9 mouse cellular contexts compared by ENCODE assay signal in the genomic region with DNA sequence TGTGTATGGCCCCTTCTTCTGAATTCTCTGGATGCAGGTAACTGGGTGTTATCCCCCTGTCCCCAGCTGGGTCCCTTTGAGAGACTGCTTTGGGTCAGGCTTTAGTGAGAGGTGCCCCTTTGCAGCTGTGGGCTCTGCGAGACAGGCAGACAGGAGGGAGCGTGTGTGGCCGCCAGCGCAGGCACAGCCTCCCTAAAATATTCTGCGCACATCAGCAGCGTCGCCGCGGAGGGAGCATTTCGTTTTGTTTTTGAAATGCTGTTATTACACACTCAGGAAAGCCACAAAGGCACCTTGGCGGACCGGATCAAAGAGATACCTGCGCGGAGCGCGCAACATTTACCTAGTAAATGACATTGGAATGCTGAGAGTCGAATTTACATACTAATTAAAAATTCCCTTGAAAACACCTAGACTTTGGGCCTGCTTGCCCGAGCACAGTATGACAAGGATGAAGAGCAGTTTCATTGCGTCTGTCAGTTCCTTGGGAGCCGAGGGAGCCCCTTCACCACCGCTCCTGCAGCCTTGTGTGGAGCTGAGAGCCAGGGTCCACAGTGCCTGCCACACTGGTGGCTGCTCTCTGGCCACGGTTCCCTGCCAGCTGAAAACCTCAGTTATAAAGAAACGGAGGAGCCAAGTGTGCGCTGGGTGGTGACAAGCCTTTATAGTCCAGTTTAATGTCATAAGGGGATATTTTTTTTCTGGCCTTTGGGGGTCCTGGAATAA.
DNase-seq lines count a peak whose midpoint lies in the region; ATAC-seq and TF ChIP-seq lines count a peak whose summit lies in the region.
"Had no signal": no experiment of that assay in that cellular context is flagged by ENCODE, and none has a peak within 500 bp of the region (broad histone marks: within the 10 kb centered on the region; RNA-seq: fewer than 3 reads in every experiment).

No protein-coding gene starts in this region.

- no peak overlapping the region for H3K4me3 ChIP-seq in kidney, embryonic 14.5 days (ENCODE audit: low read length)
- peak overlapping the region; percentile 21; the same call in 1 of the 2 replicates for H3K4me3 ChIP-seq in embryonic facial prominence, embryonic 10.5 days
- peak overlapping the region; percentile 17; the same call in 1 of the 2 replicates for H3K4me3 ChIP-seq in forebrain, postnatal 0 days (ENCODE audit: low read depth, low read length)
- peak overlapping the region; percentile 27 for H3K4me3 ChIP-seq in midbrain, embryonic 13.5 days (replicated peaks)
- H3K4me3 ChIP-seq in stomach, postnatal 0 days (ENCODE audit: low read depth, low read length), result no peak overlapping the region

- H3K9me3 ChIP-seq in kidney, embryonic 14.5 days (ENCODE audit: control insufficient read depth, low read length), result no peaks in the 10 kb centered on the region
- H3K9me3 ChIP-seq in embryonic facial prominence, embryonic 10.5 days, result no peaks in the 10 kb centered on the region
- no peaks in the 10 kb centered on the region for H3K9me3 ChIP-seq in forebrain, postnatal 0 days (ENCODE audit: low read length)
- no peaks in the 10 kb centered on the region for H3K9me3 ChIP-seq in midbrain, embryonic 13.5 days
- H3K9me3 ChIP-seq in stomach, postnatal 0 days (ENCODE audit: control insufficient read depth, low read length), result no peaks in the 10 kb centered on the region

- H3K27me3 ChIP-seq in kidney, embryonic 14.5 days (ENCODE audit: control insufficient read depth, insufficient read depth, low read length), result peaks cover 18% of the 10 kb centered on the region
- H3K27me3 ChIP-seq in embryonic facial prominence, embryonic 10.5 days (replicated peaks; ENCODE audit: low read depth, poor library complexity, severe bottlenecking), result peaks cover 45% of the 10 kb centered on the region
- no peaks in the 10 kb centered on the region for H3K27me3 ChIP-seq in forebrain, postnatal 0 days (ENCODE audit: insufficient read depth, low read length)
- peaks cover 9% of the 10 kb centered on the region; the same call in 1 of the 2 replicates for H3K27me3 ChIP-seq in midbrain, embryonic 13.5 days
- H3K27me3 ChIP-seq in stomach, postnatal 0 days (ENCODE audit: control insufficient read depth, insufficient read depth, low read length), result no peaks in the 10 kb centered on the region

- H3K27ac ChIP-seq in kidney, embryonic 14.5 days (ENCODE audit: low read depth, low read length), result no peak overlapping the region
- no peak overlapping the region for H3K27ac ChIP-seq in embryonic facial prominence, embryonic 10.5 days (replicated peaks)
- H3K27ac ChIP-seq in forebrain, postnatal 0 days (ENCODE audit: low read depth, low read length), result no peak overlapping the region
- no peak overlapping the region for H3K27ac ChIP-seq in midbrain, embryonic 13.5 days
- no peak overlapping the region for H3K27ac ChIP-seq in stomach, postnatal 0 days (replicated peaks)

- DNase-seq in kidney, adult 9 months, result no peak
- DNase-seq in embryonic facial prominence, embryonic 10.5 days (ENCODE audit: low spot score), result no peak
- DNase-seq in forebrain, postnatal 0 days, result peak; percentile 35
- DNase-seq in cerebellum, adult 8-10 months, result no peak
- DNase-seq in stomach, postnatal 0 days (ENCODE audit: low spot score), result no peak
- DNase-seq: adrenal gland, postnatal 14 days had no signal

- TF ChIP-seq CTCF in forebrain, postnatal 0 days (IDR thresholded peaks at IDR 0.05; ENCODE audit: low read depth), result no peak
- no peak for TF ChIP-seq CTCF in stomach, postnatal 0 days (IDR thresholded peaks at IDR 0.05; ENCODE audit: low read depth)

- 0 out of 2 replicates have a peak, but pooled peaks cover 2% of the 10 kb centered on the region for H3K4me1 ChIP-seq in kidney, embryonic 14.5 days (ENCODE audit: control insufficient read depth, insufficient read depth, low read length)
- peaks cover 26% of the 10 kb centered on the region for H3K4me1 ChIP-seq in embryonic facial prominence, embryonic 10.5 days
- H3K4me1 ChIP-seq in forebrain, postnatal 0 days (ENCODE audit: insufficient read depth), result no peaks in the 10 kb centered on the region
- H3K4me1 ChIP-seq in midbrain, embryonic 13.5 days (replicated peaks), result peaks cover 18% of the 10 kb centered on the region
- no peaks in the 10 kb centered on the region for H3K4me1 ChIP-seq in stomach, postnatal 0 days (replicated peaks; ENCODE audit: control insufficient read depth, insufficient read depth)

- no peak for ATAC-seq in kidney, embryonic 14.5 days (ENCODE audit: low FRiP score, low TSS enrichment)
- peak; percentile 70 for ATAC-seq in forebrain, postnatal 0 days
- ATAC-seq in midbrain, embryonic 13.5 days, result peak; percentile 72
- no peak for ATAC-seq in stomach, postnatal 0 days (ENCODE audit: low FRiP score, low TSS enrichment)

- TF ChIP-seq EP300 in stomach, postnatal 0 days (optimal IDR thresholded peaks at IDR 0.05), result no peak

- 9% methylated on average over 24 of the region's 24 CpGs for WGBS in kidney, embryonic 14.5 days
- WGBS in embryonic facial prominence, embryonic 10.5 days, result 18% methylated on average over 24 of the region's 24 CpGs
- 8% methylated on average over 24 of the region's 24 CpGs for WGBS in forebrain, postnatal 0 days
- WGBS in midbrain, embryonic 13.5 days, result 13% methylated on average over 24 of the region's 24 CpGs
- WGBS in stomach, postnatal 0 days, result 21% methylated on average over 24 of the region's 24 CpGs

- no peak overlapping the region for H3K9ac ChIP-seq in kidney, embryonic 14.5 days (ENCODE audit: low read depth, low read length)
- peak overlapping the region; percentile 10; the same call in 1 of the 2 replicates for H3K9ac ChIP-seq in forebrain, postnatal 0 days
- peak overlapping the region; percentile 46; the same call in 1 of the 2 replicates for H3K9ac ChIP-seq in midbrain, embryonic 13.5 days (replicated peaks)
- no peak overlapping the region for H3K9ac ChIP-seq in stomach, postnatal 0 days (ENCODE audit: low read length)

- H3K36me3 ChIP-seq in kidney, embryonic 14.5 days (ENCODE audit: control insufficient read depth, insufficient read depth, low read length), result no peaks in the 10 kb centered on the region
- no peaks in the 10 kb centered on the region for H3K36me3 ChIP-seq in embryonic facial prominence, embryonic 10.5 days (replicated peaks)
- no peaks in the 10 kb centered on the region for H3K36me3 ChIP-seq in forebrain, postnatal 0 days (ENCODE audit: insufficient read depth)
- H3K36me3 ChIP-seq in midbrain, embryonic 13.5 days, result no peaks in the 10 kb centered on the region
- no peaks in the 10 kb centered on the region for H3K36me3 ChIP-seq in stomach, postnatal 0 days (ENCODE audit: control insufficient read depth, insufficient read depth, low read length)
- H3K36me3 ChIP-seq: G1E had no signal

- H3K4me2 ChIP-seq in kidney, embryonic 14.5 days (replicated peaks; ENCODE audit: low read depth, low read length), result peak overlapping the region; percentile 33
- peak overlapping the region; percentile 40 for H3K4me2 ChIP-seq in forebrain, postnatal 0 days (ENCODE audit: low read depth)
- H3K4me2 ChIP-seq in midbrain, embryonic 13.5 days (replicated peaks), result peak overlapping the region; percentile 55
- H3K4me2 ChIP-seq in stomach, postnatal 0 days (replicated peaks; ENCODE audit: low read depth), result no peak overlapping the region

Comparison
In these comparisons a context has a peak if more than half of its experiments do, and no peak if none do; other contexts are left out.
1. ATAC-seq: peak in forebrain, postnatal 0 days (single experiment) and midbrain, embryonic 13.5 days (single experiment); none in kidney, embryonic 14.5 days (single experiment) and stomach, postnatal 0 days (single experiment).
2. H3K4me3 ChIP-seq: peak in embryonic facial prominence, embryonic 10.5 days (single experiment), forebrain, postnatal 0 days (single experiment) and midbrain, embryonic 13.5 days (single experiment); none in kidney, embryonic 14.5 days (single experiment) and stomach, postnatal 0 days (single experiment).
3. H3K9ac ChIP-seq: peak in forebrain, postnatal 0 days (single experiment) and midbrain, embryonic 13.5 days (single experiment); none in kidney, embryonic 14.5 days (single experiment) and stomach, postnatal 0 days (single experiment).